Mouse (Mus musculus): Measurements from ENCODE around the gene Slc1a2.
A peak's percentile ranks its signal among the peaks of the same experiment; 100 is the strongest.

The Slc1a2 gene

DNA sequence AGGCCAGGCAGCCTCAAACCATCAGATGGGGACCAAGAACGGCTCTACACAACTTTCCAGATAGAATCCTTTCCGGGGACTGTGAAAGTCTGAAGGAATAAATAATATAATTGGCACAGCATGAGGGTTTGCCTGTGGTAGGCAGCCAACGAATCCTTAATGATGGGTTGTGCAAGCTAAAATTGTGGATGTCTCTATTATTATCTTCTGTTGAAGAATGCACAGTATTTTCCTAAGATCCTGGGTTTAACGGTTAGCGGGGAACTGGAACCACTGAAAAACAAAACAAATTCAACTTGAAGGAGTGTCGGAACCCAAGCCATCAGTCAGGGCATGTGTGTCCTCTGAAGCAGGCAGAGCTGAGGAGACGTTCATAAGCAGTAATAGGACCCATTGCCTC, 124.3 kb downstream of the Slc1a2 start:
- H3K36me3 ChIP-seq (ENCODE audit: control insufficient read depth, insufficient read depth, low read length, poor library complexity, severe bottlenecking): no peaks in the 10 kb centered on the region; the same call in 1 of the 2 replicates
- no peak for DNase-seq (ENCODE audit: low read depth, low spot score)
- no peaks in the 10 kb centered on the region for H3K27me3 ChIP-seq (ENCODE audit: control insufficient read depth, insufficient read depth, low read length, poor library complexity, severe bottlenecking)

DNA sequence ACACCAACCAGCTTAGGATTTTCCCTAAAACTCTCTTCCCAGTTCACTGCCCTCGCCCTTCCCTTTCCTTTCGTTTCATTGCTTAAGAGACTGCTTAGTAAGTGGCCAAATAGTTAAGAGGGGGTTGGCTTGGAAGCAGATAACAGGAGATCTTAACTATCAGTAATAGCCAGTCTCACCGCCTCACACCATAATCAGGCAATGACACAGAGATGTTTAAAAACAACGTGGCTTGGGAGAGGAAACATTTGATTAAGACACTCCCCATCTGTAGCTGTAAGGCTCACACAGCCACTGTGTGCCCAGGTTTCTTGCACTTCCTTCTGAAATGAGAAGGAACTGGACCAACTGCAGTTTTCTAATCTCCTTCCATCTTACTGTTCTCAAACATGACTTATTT, 127.2 kb downstream of the Slc1a2 start:
- Histone ChIP-seq H3K36me3 (ENCODE audit: control insufficient read depth, insufficient read depth, low read length, poor library complexity, severe bottlenecking) (no peaks in the 10 kb centered on the region; the same call in 1 of the 2 replicates), H3K27me3 (ENCODE audit: control insufficient read depth, insufficient read depth, low read length, poor library complexity, severe bottlenecking) (no peaks in the 10 kb centered on the region)
- DNase-seq (ENCODE audit: low read depth, low spot score): no peak

DNA sequence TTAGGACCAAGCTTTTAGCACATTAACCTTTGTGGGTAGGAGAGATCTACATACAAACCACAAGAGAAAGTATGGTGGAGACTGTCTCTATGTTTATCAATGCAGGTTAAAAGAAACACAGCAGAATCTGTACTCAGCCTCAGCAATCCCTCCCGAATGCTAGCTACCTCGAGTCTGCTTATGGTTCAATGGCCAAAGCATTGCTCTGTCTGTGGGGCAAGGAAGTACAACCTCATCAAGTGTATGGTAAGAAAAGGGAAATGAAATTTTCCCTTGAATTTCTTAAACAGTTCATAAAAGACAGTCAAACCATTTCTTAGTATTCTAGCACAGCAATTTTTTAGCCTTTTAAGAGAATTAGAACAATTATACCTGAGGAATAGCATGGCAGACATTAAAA, 133.2 kb downstream of the Slc1a2 start:
- Histone ChIP-seq H3K27me3 (ENCODE audit: control insufficient read depth, insufficient read depth, low read length, poor library complexity, severe bottlenecking) (no peaks in the 10 kb centered on the region), H3K36me3 (ENCODE audit: control insufficient read depth, insufficient read depth, low read length, poor library complexity, severe bottlenecking) (no peaks in the 10 kb centered on the region)
- DNase-seq (ENCODE audit: low read depth, low spot score): peak; percentile 61

DNA sequence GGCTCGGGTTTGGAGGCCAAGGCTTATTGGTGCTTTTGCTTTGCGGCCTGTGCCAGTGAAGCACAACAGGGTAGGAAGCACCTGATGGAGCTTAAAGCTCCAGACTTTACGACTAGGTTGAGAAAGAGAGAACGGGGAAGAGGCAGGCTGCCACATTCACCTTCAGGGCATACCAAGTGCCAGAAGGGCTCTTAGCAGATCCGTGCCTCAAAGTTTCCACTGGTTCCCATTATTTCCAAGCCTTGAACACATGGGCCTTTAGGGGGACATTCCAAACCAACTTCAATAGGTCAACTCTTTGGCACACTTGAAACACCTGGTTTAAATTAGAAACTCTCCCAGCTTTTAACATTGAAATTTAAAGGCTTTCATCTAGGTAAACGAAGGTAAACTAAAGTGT, 134.3 kb downstream of the Slc1a2 start:
- Histone ChIP-seq H3K27me3 (ENCODE audit: control insufficient read depth, insufficient read depth, low read length, poor library complexity, severe bottlenecking) (no peaks in the 10 kb centered on the region), H3K36me3 (ENCODE audit: control insufficient read depth, insufficient read depth, low read length, poor library complexity, severe bottlenecking) (no peaks in the 10 kb centered on the region)

DNA sequence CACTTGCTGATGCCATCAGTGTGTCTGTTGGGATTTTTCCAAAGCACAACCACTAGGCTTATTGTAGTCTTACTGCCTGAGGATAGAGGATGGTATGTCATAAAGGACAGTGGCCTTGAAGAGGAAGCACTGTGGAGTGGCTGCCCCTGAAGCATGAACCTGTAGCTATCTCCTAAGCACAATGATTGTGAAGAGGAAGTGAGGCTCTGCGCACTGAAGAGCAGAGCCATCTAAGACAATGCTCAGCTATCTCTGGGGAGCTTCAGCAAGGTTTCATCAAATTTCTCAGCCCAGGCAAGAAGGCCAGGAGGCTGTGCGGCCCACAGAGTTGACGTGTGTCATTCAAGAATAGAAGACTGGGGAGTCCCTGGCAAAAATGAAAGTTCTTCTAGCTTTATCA, 136.6 kb downstream of the Slc1a2 start:
- Histone ChIP-seq H3K36me3 (ENCODE audit: control insufficient read depth, insufficient read depth, low read length, poor library complexity, severe bottlenecking) (no peaks in the 10 kb centered on the region), H3K27me3 (ENCODE audit: control insufficient read depth, insufficient read depth, low read length, poor library complexity, severe bottlenecking) (no peaks in the 10 kb centered on the region)
- peak; percentile 89 for DNase-seq (ENCODE audit: low read depth, low spot score)

More for the DNA sequence above, 134.3 kb downstream of the Slc1a2 start:
- DNase-seq (ENCODE audit: low read depth, low spot score): peak; percentile 27

DNA sequence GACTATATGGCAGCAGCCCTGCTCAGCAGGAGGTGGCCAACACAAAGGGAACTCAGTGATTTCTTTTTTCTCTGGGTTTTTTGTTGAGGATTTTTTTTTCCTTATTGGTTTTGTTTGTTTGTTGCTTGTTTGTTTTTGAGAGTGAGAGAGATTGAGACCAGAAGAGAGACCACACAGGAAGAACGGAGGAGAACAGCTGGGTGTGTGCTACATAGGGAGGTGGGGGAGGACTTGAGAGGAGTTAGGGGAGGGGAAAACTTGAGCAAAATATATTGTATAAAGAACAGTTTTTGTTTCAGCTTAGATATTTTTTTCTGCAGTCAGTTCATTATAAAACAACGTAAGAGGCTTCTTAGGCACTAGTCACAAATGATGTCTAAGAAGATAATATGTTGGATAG, 139.7 kb downstream of the Slc1a2 start:
- Histone ChIP-seq H3K36me3 (ENCODE audit: control insufficient read depth, insufficient read depth, low read length, poor library complexity, severe bottlenecking) (no peaks in the 10 kb centered on the region), H3K27me3 (ENCODE audit: control insufficient read depth, insufficient read depth, low read length, poor library complexity, severe bottlenecking) (no peaks in the 10 kb centered on the region)
- no peak for DNase-seq (ENCODE audit: low read depth, low spot score)

DNA sequence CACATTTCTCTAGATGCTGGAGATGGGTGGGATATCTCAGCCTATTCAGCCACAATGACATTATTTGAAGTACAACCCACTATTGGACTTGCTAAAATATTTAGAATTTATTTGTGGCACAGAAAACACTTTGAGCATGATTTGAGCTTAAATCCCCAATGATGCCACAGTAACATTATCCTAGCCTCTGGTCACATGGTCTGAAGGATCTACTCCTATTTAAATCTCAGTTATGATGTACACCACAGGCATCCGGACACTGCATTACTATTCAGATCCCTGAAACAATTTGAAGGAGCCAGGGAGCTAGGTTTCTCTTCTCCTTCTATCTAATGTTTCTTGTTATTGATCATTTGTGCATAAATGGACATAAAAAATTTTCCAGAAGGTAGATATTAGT, 143.4 kb downstream of the Slc1a2 start:
- no peaks in the 10 kb centered on the region for H3K36me3 ChIP-seq (ENCODE audit: control insufficient read depth, insufficient read depth, low read length, poor library complexity, severe bottlenecking)
- DNase-seq (ENCODE audit: low read depth, low spot score): no peak
- H3K27me3 ChIP-seq (ENCODE audit: control insufficient read depth, insufficient read depth, low read length, poor library complexity, severe bottlenecking): no peaks in the 10 kb centered on the region

DNA sequence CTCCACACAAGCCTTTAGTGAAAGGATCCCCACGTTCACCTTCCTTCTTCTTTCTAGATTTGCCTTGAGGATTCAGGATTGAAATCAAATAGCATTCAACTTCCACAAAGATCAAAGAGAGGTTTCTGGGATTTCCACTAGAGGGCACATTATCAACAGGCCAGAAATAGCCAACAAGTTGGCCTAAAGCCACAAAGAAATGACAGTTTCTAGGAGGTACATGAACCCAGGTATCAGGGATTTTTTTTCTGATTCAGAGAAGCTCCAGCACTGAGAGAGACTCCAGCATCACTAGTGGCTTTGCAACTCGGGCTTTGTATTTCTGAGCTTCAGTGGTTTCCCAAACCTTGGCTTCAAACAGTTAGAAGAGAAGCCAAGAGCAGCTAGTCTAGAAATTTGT, 145.7 kb downstream of the Slc1a2 start:
- peak; percentile 60 for DNase-seq (ENCODE audit: low read depth, low spot score)
- Histone ChIP-seq H3K36me3 (ENCODE audit: control insufficient read depth, insufficient read depth, low read length, poor library complexity, severe bottlenecking) (no peaks in the 10 kb centered on the region), H3K27me3 (ENCODE audit: control insufficient read depth, insufficient read depth, low read length, poor library complexity, severe bottlenecking) (no peaks in the 10 kb centered on the region)

DNA sequence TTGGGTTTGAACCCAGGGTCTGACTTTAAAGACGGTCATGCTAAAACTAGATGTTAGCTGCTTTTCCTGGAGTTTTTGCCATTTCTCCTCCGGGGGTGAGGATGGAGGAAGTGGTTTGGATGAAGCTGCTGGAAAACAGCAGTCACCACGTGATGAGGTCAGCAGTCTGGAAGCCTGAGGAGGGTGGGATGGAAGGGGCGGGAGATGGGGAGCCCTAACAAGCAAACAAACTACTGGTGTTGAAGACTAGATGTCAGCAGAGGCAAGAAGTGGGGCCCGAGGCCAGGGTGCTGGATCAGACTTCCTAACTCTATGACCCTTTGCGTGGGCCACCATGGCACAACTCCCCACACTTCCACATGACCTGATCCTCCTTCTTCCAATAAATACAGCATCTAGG, 146.8 kb downstream of the Slc1a2 start:
- Histone ChIP-seq H3K27me3 (ENCODE audit: control insufficient read depth, insufficient read depth, low read length, poor library complexity, severe bottlenecking) (no peaks in the 10 kb centered on the region), H3K36me3 (ENCODE audit: control insufficient read depth, insufficient read depth, low read length, poor library complexity, severe bottlenecking) (no peaks in the 10 kb centered on the region)
- no peak for DNase-seq (ENCODE audit: low read depth, low spot score)

DNA sequence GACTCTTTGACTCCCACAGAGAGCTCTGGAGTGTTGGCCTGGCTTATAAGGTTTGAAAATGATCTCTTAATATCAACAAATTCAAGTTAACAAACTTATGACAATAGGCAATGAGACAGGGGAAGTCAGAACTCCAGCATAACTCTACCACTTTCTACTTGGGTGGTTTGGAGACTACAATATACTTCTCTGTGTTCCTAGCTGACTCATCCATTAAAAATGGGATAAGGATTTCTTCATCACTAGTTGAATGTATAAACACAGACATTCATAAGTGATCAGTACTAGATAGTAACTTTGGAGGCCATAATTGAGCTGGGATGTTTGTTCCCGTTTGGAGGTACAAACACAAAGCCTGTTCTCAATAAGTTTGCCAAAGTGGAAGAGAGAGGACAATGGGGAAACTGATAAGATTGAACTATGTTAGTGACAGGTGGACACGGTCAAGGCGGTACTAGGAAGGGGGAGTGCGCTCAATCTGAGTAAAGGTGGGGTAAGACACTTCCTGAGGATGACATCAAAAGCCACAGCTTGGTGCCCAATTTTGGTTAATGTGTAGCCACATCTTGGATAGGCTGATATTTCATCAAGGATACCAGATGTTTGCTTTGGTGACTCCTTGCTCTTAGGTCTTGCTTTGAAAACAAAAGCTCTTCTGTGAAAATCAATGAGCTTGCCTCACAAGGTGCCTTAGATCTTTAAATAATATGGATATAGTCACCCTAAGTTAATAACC, 147.5 kb downstream of the Slc1a2 start:
- H3K27me3 ChIP-seq (ENCODE audit: control insufficient read depth, insufficient read depth, low read length, poor library complexity, severe bottlenecking): no peaks in the 10 kb centered on the region
- DNase-seq (ENCODE audit: low read depth, low spot score): no peak
- H3K36me3 ChIP-seq (ENCODE audit: control insufficient read depth, insufficient read depth, low read length, poor library complexity, severe bottlenecking): no peaks in the 10 kb centered on the region

DNA sequence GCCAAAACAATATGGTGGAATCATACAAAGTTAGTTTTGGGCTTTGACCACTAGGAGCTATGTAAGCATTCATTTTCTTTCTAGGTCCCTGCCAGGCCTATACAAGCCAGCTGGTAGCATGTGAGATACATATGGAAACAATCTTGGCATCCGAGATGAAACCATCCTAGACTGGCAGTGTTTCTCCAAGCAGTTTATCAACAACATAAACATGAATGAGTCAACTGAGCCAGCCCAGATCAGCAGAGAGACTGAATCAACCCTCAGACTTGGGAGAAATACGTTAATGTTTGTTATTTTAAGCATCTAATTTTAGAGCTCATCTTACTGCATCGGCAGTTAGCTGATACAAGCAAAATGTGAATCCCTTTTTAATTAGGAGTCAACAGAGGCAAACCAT, 149.2 kb downstream of the Slc1a2 start:
- no peak for DNase-seq (ENCODE audit: low read depth, low spot score)
- Histone ChIP-seq H3K36me3 (ENCODE audit: control insufficient read depth, insufficient read depth, low read length, poor library complexity, severe bottlenecking) (no peaks in the 10 kb centered on the region), H3K27me3 (ENCODE audit: control insufficient read depth, insufficient read depth, low read length, poor library complexity, severe bottlenecking) (no peaks in the 10 kb centered on the region)

DNA sequence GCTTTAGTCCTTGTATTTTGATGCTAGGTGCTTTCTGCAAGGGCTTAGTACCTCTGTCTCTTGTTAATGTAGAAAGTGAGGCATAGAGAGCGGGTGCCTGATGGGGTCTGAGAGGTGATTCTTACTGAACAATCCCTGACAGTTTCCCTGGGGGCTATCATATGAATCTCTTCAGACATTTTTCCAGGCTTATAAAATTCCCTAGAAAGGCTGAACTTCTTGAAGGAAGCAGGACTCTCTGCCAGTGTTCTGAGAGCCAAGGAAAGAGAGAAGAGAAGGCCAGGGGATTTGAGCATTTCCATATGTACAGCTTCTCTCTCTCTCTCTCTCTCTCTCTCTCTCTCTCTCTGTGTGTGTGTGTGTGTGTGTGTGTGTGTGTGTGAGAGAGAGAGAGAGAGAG, 151.0 kb downstream of the Slc1a2 start:
- DNase-seq (ENCODE audit: low read depth, low spot score): no peak
- no peaks in the 10 kb centered on the region for H3K36me3 ChIP-seq (ENCODE audit: control insufficient read depth, insufficient read depth, low read length, poor library complexity, severe bottlenecking)
- H3K27me3 ChIP-seq (ENCODE audit: control insufficient read depth, insufficient read depth, low read length, poor library complexity, severe bottlenecking): no peaks in the 10 kb centered on the region

DNA sequence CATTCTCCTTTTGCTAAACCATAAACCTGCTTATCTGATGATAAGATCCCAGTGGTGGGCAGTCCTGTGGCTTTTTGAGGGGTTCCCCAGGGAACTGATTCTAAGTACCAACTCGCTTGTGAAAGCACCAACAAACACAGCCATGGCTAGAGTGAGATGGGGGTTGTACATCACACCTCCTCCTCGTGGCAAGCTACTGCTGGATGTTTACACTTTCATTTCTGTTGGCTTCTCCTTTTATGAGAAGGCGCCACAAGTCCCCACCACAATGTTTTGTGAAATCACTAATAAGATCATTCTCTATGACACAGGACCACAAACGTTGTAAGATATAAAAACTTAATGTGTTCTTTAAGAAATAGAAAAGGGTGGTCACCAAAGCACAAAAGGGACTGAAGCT, 154.3 kb downstream of the Slc1a2 start:
- H3K36me3 ChIP-seq (ENCODE audit: control insufficient read depth, insufficient read depth, low read length, poor library complexity, severe bottlenecking): no peaks in the 10 kb centered on the region
- H3K27me3 ChIP-seq (ENCODE audit: control insufficient read depth, insufficient read depth, low read length, poor library complexity, severe bottlenecking): no peaks in the 10 kb centered on the region
- peak; percentile 76 for DNase-seq (ENCODE audit: low read depth, low spot score)

DNA sequence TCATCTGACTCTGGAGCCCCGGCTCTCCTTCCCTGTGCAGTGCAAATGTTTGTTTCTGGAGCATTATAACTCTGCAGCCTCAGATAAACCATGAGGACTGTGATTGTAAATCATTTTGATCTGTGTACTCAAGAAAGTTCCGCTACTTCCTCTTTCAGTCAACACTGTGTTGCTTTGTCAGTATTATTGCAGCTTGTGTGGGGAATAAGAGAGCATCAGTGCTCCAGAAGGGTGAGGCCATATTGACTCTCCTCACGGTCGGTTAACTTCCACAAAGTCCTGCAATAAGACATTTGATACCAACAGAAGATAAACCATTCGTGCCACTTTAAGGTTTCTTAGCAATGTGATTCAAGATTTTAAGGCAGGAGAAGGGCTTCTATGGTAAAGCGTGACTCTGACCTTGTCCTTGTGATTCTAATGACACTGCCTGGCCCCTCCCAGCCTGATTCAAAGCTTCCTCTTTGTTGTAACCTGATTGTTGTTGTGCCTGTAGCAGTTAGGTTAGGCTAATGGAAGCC, 156.9 kb downstream of the Slc1a2 start:
- H3K27me3 ChIP-seq (ENCODE audit: control insufficient read depth, insufficient read depth, low read length, poor library complexity, severe bottlenecking): no peaks in the 10 kb centered on the region
- peaks cover 1% of the 10 kb centered on the region; the same call in 1 of the 2 replicates for H3K36me3 ChIP-seq (ENCODE audit: control insufficient read depth, insufficient read depth, low read length, poor library complexity, severe bottlenecking)
- DNase-seq (ENCODE audit: low read depth, low spot score): peak; percentile 60

DNA sequence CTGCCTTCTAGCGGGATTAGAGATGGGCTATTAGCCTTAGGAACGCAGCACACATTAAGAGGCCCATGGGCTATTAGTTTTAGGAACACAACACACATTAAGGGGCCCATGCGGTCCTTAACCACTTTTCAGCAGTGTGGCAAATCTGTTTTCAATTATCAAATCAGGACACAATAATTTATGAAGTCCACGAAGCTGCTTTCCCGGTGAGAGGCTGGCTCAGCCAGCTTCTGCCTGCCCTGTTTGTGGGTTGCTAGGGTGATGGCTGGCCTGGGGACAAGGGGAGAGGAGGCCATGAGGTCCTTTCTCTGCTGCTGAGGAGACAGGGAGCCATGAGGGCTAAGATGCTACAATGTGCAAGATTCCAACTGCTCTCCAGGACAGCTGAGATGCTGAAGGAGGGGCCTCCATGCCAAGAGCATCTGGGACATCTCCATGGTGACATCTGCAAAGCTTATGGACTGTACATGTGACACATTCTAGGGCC, 161.8 kb downstream of the Slc1a2 start:
- Histone ChIP-seq H3K27me3 (ENCODE audit: control insufficient read depth, insufficient read depth, low read length, poor library complexity, severe bottlenecking) (no peaks in the 10 kb centered on the region), H3K36me3 (ENCODE audit: control insufficient read depth, insufficient read depth, low read length, poor library complexity, severe bottlenecking) (peaks cover 6% of the 10 kb centered on the region; the same call in 1 of the 2 replicates)
- no peak for DNase-seq (ENCODE audit: low read depth, low spot score)

Measured in splenic B cell, adult 2 months (primary cell).